Mouse (Mus musculus) liver, adult 2 months (tissue): ENCODE measurements around the gene Rcc1l. TPM values are rescaled to one million over a fixed set of nuclear protein-coding genes. Genes with fewer than 3 reads are reported as not detected.

Experiments used
- DNase-seq: peaks from one replicate; pipeline ENCODE4 v3.0.0-alpha.2; 2011; ENCODE audit warnings: low read depth, low spot score; ENCODE audit errors: extremely low read depth
- H3K27ac ChIP-seq: fragments of 200-500 bp; replicated peaks from 2 replicates; pipeline ENCODE4 v1.5.1; 2012; ENCODE audit warnings: low read depth, mild to moderate bottlenecking, control low read depth, inconsistent platforms, low read length; ENCODE audit not compliant: insufficient read depth
- H3K27me3 ChIP-seq: fragments of 200-500 bp; 2 replicates; pipeline ENCODE4 v1.6.1; 2012; ENCODE audit warnings: mild to moderate bottlenecking, moderate library complexity, low read length, inconsistent platforms; ENCODE audit not compliant: control insufficient read depth, insufficient read depth
- H3K36me3 ChIP-seq: fragments of 200-500 bp; 2 replicates; pipeline ENCODE4 v1.6.1; 2012; ENCODE audit warnings: low read length, inconsistent platforms; ENCODE audit not compliant: control insufficient read depth, insufficient read depth
- H3K4me1 ChIP-seq: fragments of 200-500 bp; 2 replicates; pipeline ENCODE4 v1.6.1; 2011; ENCODE audit warnings: low read length; ENCODE audit not compliant: control insufficient read depth, insufficient read depth
- H3K4me3 ChIP-seq: fragments of 200-500 bp; 2 replicates; pipeline ENCODE4 v1.5.1; 2011; ENCODE audit warnings: low read depth, mild to moderate bottlenecking, control low read depth, low read length, moderate library complexity; ENCODE audit not compliant: insufficient read depth
- H3K79me2 ChIP-seq: fragments of 200-500 bp; 2 replicates; pipeline ENCODE4 v1.6.1; 2012; ENCODE audit warnings: inconsistent platforms, mild to moderate bottlenecking, low read length, moderate library complexity; ENCODE audit not compliant: control insufficient read depth, insufficient read depth
- H3K9ac ChIP-seq: fragments of 200-500 bp; 2 replicates; pipeline ENCODE4 v1.6.1; 2012; ENCODE audit warnings: low read depth, mild to moderate bottlenecking, control low read depth, inconsistent platforms, low read length
- CTCF ChIP-seq: fragments of 200-500 bp; IDR thresholded peaks from 2 replicates; pipeline ENCODE4 v1.5.1; 2011; ENCODE audit warnings: low read depth, low read length, control low read depth
- POLR2A ChIP-seq: fragments of 200-500 bp; IDR thresholded peaks from 2 replicates; pipeline ENCODE4 v1.6.1; 2011; ENCODE audit warnings: low read length, control low read depth; ENCODE audit not compliant: insufficient read depth; ENCODE audit errors: extremely low read depth
- WGBS: fragments of 180-500 bp; shearing (Covaris S2); methylation state at CpG from one replicate; pipeline ENCODE4 v1.1.7; 2018; 5-methylcytosine and 5-hydroxymethylcytosine counted together
- polyA plus RNA-seq: library from polyadenylated mRNA; depleted of rRNA; stranded (reverse); fragments of >200 nt; gene quantifications from 2 replicates; pipeline ENCODE4 v1.2.3, GENCODE M21; 2012
- total RNA-seq: library from RNA; depleted of rRNA; stranded (reverse); fragments of >200 nt; gene quantifications from 2 replicates; pipeline ENCODE4 v1.2.3, GENCODE M21; 2014

The Rcc1l gene
- total and polyA plus RNA-seq, 2 experiments: 9.9 to 16.4 TPM

DNA sequence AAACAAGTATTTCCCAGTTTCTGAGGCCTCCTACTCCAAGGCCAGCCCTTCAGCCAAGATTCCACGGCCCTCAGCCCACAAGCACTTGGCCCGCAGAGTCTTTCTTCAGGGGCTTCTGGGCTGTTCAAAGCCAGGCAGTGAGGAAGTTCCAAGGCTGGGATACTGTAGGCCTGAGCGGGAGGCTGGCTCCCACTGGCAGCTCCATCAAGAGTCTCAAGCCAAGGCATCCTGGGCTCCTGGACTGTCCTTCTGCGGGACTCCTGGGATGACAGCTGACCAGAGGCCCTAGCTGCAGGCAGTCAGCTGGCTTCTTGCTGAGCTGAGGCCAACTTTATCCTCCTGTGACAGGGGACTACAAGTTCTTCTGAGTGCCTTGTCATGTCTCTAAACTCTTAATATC is 28.4 kb downstream of the Rcc1l start:
- no peak overlapping the region for H3K4me3 ChIP-seq
- TF ChIP-seq CTCF (no peak), POLR2A (no peak)
- no peak overlapping the region for H3K27ac ChIP-seq
- H3K4me1 ChIP-seq: no peaks in the 10 kb centered on the region
- no peak for DNase-seq
- no peaks in the 10 kb centered on the region for H3K79me2 ChIP-seq
- H3K9ac ChIP-seq: no peak overlapping the region
- H3K36me3 ChIP-seq: no peaks in the 10 kb centered on the region; the same call in 1 of the 2 replicates
- WGBS: 94% methylated on average over 4 of the region's 4 CpGs
- H3K27me3 ChIP-seq: no peaks in the 10 kb centered on the region

DNA sequence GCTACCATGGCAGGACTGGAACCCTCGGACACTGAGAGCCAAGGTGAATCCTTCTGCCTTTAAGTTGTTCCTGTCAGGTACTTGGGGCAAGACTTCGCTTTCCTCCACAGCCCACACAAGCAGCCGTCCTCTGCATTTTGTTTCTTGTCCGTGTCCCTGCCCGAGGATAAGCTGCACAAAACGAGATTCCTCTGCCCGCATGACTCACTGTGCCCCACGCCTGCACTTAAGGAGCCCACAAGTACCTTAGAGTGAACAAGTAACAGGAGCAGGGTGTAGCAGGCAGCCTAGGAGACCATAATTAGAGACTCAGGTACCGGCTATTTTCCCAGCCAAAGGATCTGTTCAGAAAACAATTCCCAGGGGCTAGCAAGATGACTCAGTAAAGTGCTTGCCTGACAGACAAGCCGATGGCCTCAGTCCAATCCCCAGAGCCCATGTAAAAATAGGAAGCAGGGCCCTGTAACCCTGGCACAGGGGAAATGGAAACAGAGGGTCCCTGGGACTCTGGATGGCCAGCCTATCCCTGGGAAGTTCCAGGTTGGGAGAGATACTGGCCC is 29.3 kb downstream of the Rcc1l start:
- H3K27me3 ChIP-seq: no peaks in the 10 kb centered on the region
- no peak overlapping the region for H3K4me3 ChIP-seq
- H3K4me1 ChIP-seq: no peaks in the 10 kb centered on the region
- no peak overlapping the region for H3K27ac ChIP-seq
- no peak for TF ChIP-seq POLR2A
- no peak for DNase-seq
- H3K36me3 ChIP-seq: no peaks in the 10 kb centered on the region; the same call in 1 of the 2 replicates
- 96% methylated on average over 10 of the region's 10 CpGs for WGBS
- no peaks in the 10 kb centered on the region for H3K79me2 ChIP-seq
- H3K9ac ChIP-seq: no peak overlapping the region

DNA sequence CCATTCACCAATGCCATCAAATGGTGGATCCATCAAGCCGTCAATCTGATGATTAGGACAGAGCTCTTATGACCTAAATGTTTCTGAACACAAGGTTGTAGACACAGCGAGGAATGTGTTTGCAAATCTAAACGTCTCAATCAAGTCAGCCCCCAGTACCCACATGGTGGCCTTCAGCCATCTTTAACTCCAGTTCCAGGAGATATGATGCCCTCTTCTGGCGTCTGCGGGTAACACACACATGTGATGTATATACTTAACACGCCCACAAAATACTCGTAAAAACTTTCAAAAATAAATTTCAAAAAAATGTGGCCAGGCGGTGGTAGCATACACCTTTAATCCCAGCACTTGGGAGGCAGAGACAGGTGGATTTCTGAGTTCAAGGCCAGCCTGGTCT is 31.6 kb downstream of the Rcc1l start:
- no peaks in the 10 kb centered on the region for H3K79me2 ChIP-seq
- H3K27ac ChIP-seq: no peak overlapping the region
- H3K4me3 ChIP-seq: no peak overlapping the region
- H3K9ac ChIP-seq: no peak overlapping the region
- no peak for DNase-seq
- H3K27me3 ChIP-seq: no peaks in the 10 kb centered on the region
- no peaks in the 10 kb centered on the region; the same call in 1 of the 2 replicates for H3K36me3 ChIP-seq
- TF ChIP-seq POLR2A (no peak), CTCF (no peak)
- 94% methylated on average over 8 of the region's 8 CpGs for WGBS
- H3K4me1 ChIP-seq: no peaks in the 10 kb centered on the region

DNA sequence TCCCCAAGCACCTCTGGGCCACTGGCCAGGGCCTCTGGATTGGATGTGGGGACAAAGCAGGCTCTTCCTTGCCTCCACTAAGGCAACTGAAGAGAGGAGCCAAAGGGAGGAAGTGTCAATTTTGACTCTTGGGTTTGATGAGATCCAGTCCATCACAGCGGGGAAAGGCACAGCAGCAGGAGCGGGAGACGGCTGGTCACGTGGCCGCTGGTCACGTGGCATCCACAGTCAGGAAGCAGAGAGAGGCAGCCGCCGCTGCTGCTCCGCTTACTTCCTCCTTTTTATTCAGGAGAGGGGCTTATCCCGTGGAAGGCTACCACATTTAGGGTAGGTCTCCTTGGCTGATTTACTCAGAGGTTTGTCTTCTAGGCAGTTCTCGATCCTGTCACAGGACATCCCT is 34.2 kb downstream of the Rcc1l start:
- no peaks in the 10 kb centered on the region for H3K79me2 ChIP-seq
- 87% methylated on average over 11 of the region's 11 CpGs for WGBS
- TF ChIP-seq CTCF: no peak
- no peak for TF ChIP-seq POLR2A

DNA sequence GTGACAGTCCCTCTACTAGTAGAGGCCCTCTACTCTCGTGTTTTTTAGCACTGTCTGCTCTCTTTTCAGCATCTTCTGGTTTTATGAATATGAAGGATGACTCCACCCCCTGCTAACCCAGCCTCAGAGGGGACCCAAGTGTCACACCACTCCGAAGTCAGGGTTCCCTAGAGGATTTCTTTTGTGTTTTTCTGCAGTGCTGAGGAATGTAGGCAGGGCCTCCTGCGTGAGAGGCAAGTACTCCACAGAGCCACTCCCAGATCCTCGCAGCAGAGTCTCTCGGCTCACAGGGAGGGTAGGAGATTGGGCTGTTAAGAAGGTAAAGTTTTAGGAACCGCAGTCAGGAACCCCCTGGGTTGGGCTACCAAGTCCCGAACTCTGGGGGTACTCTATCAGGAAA is 35.3 kb downstream of the Rcc1l start:
- H3K4me3 ChIP-seq: no peak overlapping the region
- DNase-seq: no peak
- no peak overlapping the region for H3K9ac ChIP-seq
- H3K79me2 ChIP-seq: no peaks in the 10 kb centered on the region
- H3K36me3 ChIP-seq: no peaks in the 10 kb centered on the region
- no peaks in the 10 kb centered on the region for H3K4me1 ChIP-seq
- TF ChIP-seq POLR2A: no peak
- TF ChIP-seq CTCF: no peak
- H3K27me3 ChIP-seq: no peaks in the 10 kb centered on the region
- H3K27ac ChIP-seq: no peak overlapping the region
- WGBS: 91% methylated on average over 7 of the region's 7 CpGs

More for the DNA sequence above, 34.2 kb downstream of the Rcc1l start:
- no peaks in the 10 kb centered on the region for H3K36me3 ChIP-seq
- H3K9ac ChIP-seq: no peak overlapping the region
- DNase-seq: no peak
- no peak overlapping the region for H3K27ac ChIP-seq
- H3K27me3 ChIP-seq: no peaks in the 10 kb centered on the region
- H3K4me1 ChIP-seq: no peaks in the 10 kb centered on the region
- no peak overlapping the region for H3K4me3 ChIP-seq

DNA sequence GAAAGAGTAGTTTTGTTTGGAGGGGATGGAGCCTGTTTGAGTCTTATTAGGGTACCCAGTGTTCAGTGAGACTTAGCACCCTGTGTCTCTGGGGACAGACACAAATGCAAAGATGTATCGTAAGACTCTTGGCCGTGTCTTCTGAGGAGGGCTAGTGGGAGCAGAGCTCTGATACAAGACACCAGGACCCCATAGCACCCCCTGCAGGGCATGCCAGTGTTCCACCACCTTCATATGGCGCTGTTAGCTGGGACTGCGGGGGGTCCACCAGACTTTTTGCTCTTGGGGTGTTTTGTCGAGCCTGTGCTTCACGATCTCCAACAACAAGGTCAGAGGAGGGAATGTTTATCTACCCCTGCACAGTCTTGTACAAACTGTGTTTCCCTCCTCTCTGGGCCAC is 37.1 kb downstream of the Rcc1l start:
- no peak overlapping the region for H3K4me3 ChIP-seq
- WGBS: 83% methylated on average over 6 of the region's 6 CpGs
- no peak for DNase-seq
- no peaks in the 10 kb centered on the region for H3K27me3 ChIP-seq
- H3K79me2 ChIP-seq: no peaks in the 10 kb centered on the region
- TF ChIP-seq CTCF (0 out of 2 replicates have a peak, but pooled peaks have one; percentile 13), POLR2A (no peak)
- H3K27ac ChIP-seq: no peak overlapping the region
- H3K36me3 ChIP-seq: no peaks in the 10 kb centered on the region
- H3K4me1 ChIP-seq: no peaks in the 10 kb centered on the region
- no peak overlapping the region for H3K9ac ChIP-seq
